ENCODE assay signal across 9 mouse cellular contexts in genomic region chr7:46830799-46831590, GRCm38 (mm10). TPM values are rescaled to one million over a fixed set of nuclear protein-coding genes. Genes with fewer than 3 reads are reported as not detected.
DNase-seq lines count a peak whose midpoint lies in the region; ATAC-seq lines count a peak whose summit lies in the region.
"Had no signal": no experiment of that assay in that cellular context is flagged by ENCODE, and none has a peak within 500 bp of the region (broad histone marks: within the 10 kb centered on the region; RNA-seq: fewer than 3 reads in every experiment).

No protein-coding gene starts in this region.

- H3K27ac ChIP-seq in liver, embryonic 11.5 days (ENCODE audit: low read depth, low read length), result peak overlapping the region; percentile 57

- intact Hi-C loops in heart, postnatal 36 days (cut with DNase I), result loop anchor here (2.0 kb wide), 1 partner anchor 20 kb away; no protein-coding TSS in a partner anchor
- intact Hi-C loops in gastrocnemius, postnatal 36 days (cut with DNase I), result no loop called here

- H3K9me3 ChIP-seq in liver, embryonic 11.5 days (ENCODE audit: control insufficient read depth, low read length), result no peaks in the 10 kb centered on the region

- peak; percentile 36 to 47 for DNase-seq in heart, adult 18-20 months
- no peak for DNase-seq in heart, postnatal 36 days
- no peak for DNase-seq in liver, embryonic 11.5 days (ENCODE audit: low spot score)
- DNase-seq in naive thymus-derived CD4-positive, alpha-beta T cell, adult 2 months (ENCODE audit: low read depth), result peak; percentile 57
- no peak for DNase-seq in gastrocnemius, postnatal 36 days
- DNase-seq in layer of hippocampus, postnatal 36 days, result no peak
- DNase-seq in neural tube, embryonic 10.5 days (ENCODE audit: extremely low spot score, low spot score), result no peak

- H3K4me3 ChIP-seq in liver, embryonic 11.5 days (ENCODE audit: low read depth, low read length), result no peak overlapping the region

- H3K9ac ChIP-seq in liver, embryonic 11.5 days (ENCODE audit: low read depth, low read length), result no peak overlapping the region

- no peaks in the 10 kb centered on the region for H3K36me3 ChIP-seq in liver, embryonic 11.5 days (ENCODE audit: control insufficient read depth, insufficient read depth, low read length)

- H3K4me2 ChIP-seq in liver, embryonic 11.5 days, result peak overlapping the region; percentile 33; the same call in 1 of the 2 replicates

- peak; percentile 62 for ATAC-seq in granulocyte monocyte progenitor cell, adult 5-6 weeks (replicated peaks; ENCODE audit: poor library complexity, severe bottlenecking)
- ATAC-seq in liver, embryonic 11.5 days (replicated peaks; ENCODE audit: low FRiP score), result peak; percentile 46

- no peaks in the 10 kb centered on the region for H3K27me3 ChIP-seq in liver, embryonic 11.5 days (replicated peaks; ENCODE audit: control insufficient read depth, insufficient read depth, low read length)

- 31% methylated on average over 13 of the region's 13 CpGs for WGBS in liver, embryonic 11.5 days

- H3K4me1 ChIP-seq in liver, embryonic 11.5 days (replicated peaks; ENCODE audit: control insufficient read depth, insufficient read depth, low read length), result peaks cover 42% of the 10 kb centered on the region

RNA-seq across cellular contexts. Expression of gene Ldha, which starts 10.3 kb away (rescaled TPM):
- total RNA-seq in heart, adult 18-20 months (2021), result 100 to 1,000 TPM; 768 to 793 TPM
- total RNA-seq in heart, postnatal 36 days (2021), result 100 to 1,000 TPM; 776 to 801 TPM
- total RNA-seq in granulocyte monocyte progenitor cell, adult 5-6 weeks (2014; fragmentation: Nextera tagmentation), result 641 and 708 TPM in 2 replicates
- total RNA-seq in granulocyte monocyte progenitor cell, adult 5-6 weeks (2017), result 507 and 538 TPM in 2 replicates
- 3,525 and 3,814 TPM in 2 replicates for polyA plus RNA-seq in liver, embryonic 11.5 days (2014; fragmentation: Nextera tagmentation; extraction: Ambion mirVana)
- total RNA-seq in gastrocnemius, postnatal 36 days (2021), result 1,000 to 10,000 TPM; 2,924 to 3,276 TPM
- 100 to 1,000 TPM; 286 to 311 TPM for total RNA-seq in layer of hippocampus, postnatal 36 days (2021)

RNA-seq across cellular contexts. Expression of gene Ldhc, which starts 30.0 kb away (rescaled TPM):
- total RNA-seq in heart, adult 18-20 months (2021), result not detected
- not detected for total RNA-seq in heart, postnatal 36 days (2021)
- 3.5 TPM in 1 of 2 replicates, not detected in the other for total RNA-seq in granulocyte monocyte progenitor cell, adult 5-6 weeks (2014; fragmentation: Nextera tagmentation)
- total RNA-seq in granulocyte monocyte progenitor cell, adult 5-6 weeks (2017), result 1.2 TPM in 1 of 2 replicates, not detected in the other
- polyA plus RNA-seq in liver, embryonic 11.5 days (2014; fragmentation: Nextera tagmentation; extraction: Ambion mirVana), result 0.17 and 0.73 TPM in 2 replicates
- not detected for total RNA-seq in gastrocnemius, postnatal 36 days (2021)
- not detected for total RNA-seq in layer of hippocampus, postnatal 36 days (2021)
- total RNA-seq: left cerebral cortex, postnatal 10 days had no signal

RNA-seq across cellular contexts. Expression of gene Gtf2h1, which starts 35.1 kb away (rescaled TPM):
- 10 to 100 TPM; 15.9 to 19.4 TPM for total RNA-seq in heart, adult 18-20 months (2021)
- 10 to 100 TPM; 16.9 to 19.5 TPM for total RNA-seq in heart, postnatal 36 days (2021)
- total RNA-seq in granulocyte monocyte progenitor cell, adult 5-6 weeks (2014; fragmentation: Nextera tagmentation), result 30.3 and 46.6 TPM in 2 replicates
- 67.0 and 83.9 TPM in 2 replicates for total RNA-seq in granulocyte monocyte progenitor cell, adult 5-6 weeks (2017)
- polyA plus RNA-seq in liver, embryonic 11.5 days (2014; fragmentation: Nextera tagmentation; extraction: Ambion mirVana), result 83.6 and 95.7 TPM in 2 replicates
- total RNA-seq in gastrocnemius, postnatal 36 days (2021), result 10 to 100 TPM; 14.0 to 14.8 TPM
- 10 to 100 TPM; 36.9 to 37.2 TPM for total RNA-seq in layer of hippocampus, postnatal 36 days (2021)

RNA-seq across cellular contexts. Expression of gene Hps5, which starts 35.1 kb away (rescaled TPM):
- 10 to 100 TPM in 1 of 2 experiments, 1 to 10 TPM in 1; 7.7 to 11.6 TPM for total RNA-seq in heart, adult 18-20 months (2021)
- 10 to 100 TPM in 1 of 2 experiments, 1 to 10 TPM in 1; 8.8 to 12.7 TPM for total RNA-seq in heart, postnatal 36 days (2021)
- 17.0 and 32.8 TPM in 2 replicates for total RNA-seq in granulocyte monocyte progenitor cell, adult 5-6 weeks (2014; fragmentation: Nextera tagmentation)
- 19.1 and 27.6 TPM in 2 replicates for total RNA-seq in granulocyte monocyte progenitor cell, adult 5-6 weeks (2017)
- polyA plus RNA-seq in liver, embryonic 11.5 days (2014; fragmentation: Nextera tagmentation; extraction: Ambion mirVana), result 15.5 and 16.7 TPM in 2 replicates
- 10 to 100 TPM in 1 of 2 experiments, 1 to 10 TPM in 1; 8.7 to 12.2 TPM for total RNA-seq in gastrocnemius, postnatal 36 days (2021)
- total RNA-seq in layer of hippocampus, postnatal 36 days (2021), result 10 to 100 TPM; 16.2 to 16.4 TPM

Comparison
In these comparisons a context has a peak if more than half of its experiments do, and no peak if none do; other contexts are left out.
1. DNase-seq: peak in heart, adult 18-20 months (2 of 2) and naive thymus-derived CD4-positive, alpha-beta T cell, adult 2 months (single experiment); none in heart, postnatal 36 days (0 of 2), liver, embryonic 11.5 days (single experiment), gastrocnemius, postnatal 36 days (0 of 2), layer of hippocampus, postnatal 36 days (0 of 2) and neural tube, embryonic 10.5 days (single experiment).